Mouse (Mus musculus) lung, embryonic 14.5 days (tissue): ENCODE results near the gene Cym. TPM values are rescaled to one million over a fixed set of nuclear protein-coding genes. Genes with fewer than 3 reads are reported as not detected.

Experiments
- ATAC-seq: fragments of 200-750 bp; cut with Nextera tagmentation; 2 replicates; pipeline ENCODE4 v1.8.0; 2017; ENCODE audit warnings: mild to moderate bottlenecking, moderate TSS enrichment, moderate library complexity; ENCODE audit not compliant: insufficient read depth
- DNase-seq: peaks from one replicate; pipeline ENCODE4 v3.0.0-alpha.2; 2015
- H3K27ac ChIP-seq: fragments of 300-500 bp; sonication (generic); 2 replicates; pipeline ENCODE4 v1.5.1; 2014; ENCODE audit warnings: low read depth, mild to moderate bottlenecking, moderate library complexity
- H3K27me3 ChIP-seq: fragments of 300-500 bp; sonication (generic); 2 replicates; pipeline ENCODE4 v1.6.1; 2014; ENCODE audit warnings: low read length, control low read depth; ENCODE audit not compliant: insufficient read depth
- H3K36me3 ChIP-seq: fragments of 300-500 bp; sonication (generic); 2 replicates; pipeline ENCODE4 v1.6.1; 2014; ENCODE audit warnings: control low read depth; ENCODE audit not compliant: insufficient read depth
- H3K4me1 ChIP-seq: fragments of 300-500 bp; sonication (generic); 2 replicates; pipeline ENCODE4 v1.6.1; 2014; ENCODE audit warnings: antibody characterized with exemption, control low read depth; ENCODE audit not compliant: insufficient read depth
- H3K4me2 ChIP-seq: fragments of 300-500 bp; sonication (generic); 2 replicates; pipeline ENCODE4 v1.6.1; 2014; ENCODE audit warnings: mild to moderate bottlenecking
- H3K4me3 ChIP-seq: fragments of 300-500 bp; sonication (generic); 2 replicates; pipeline ENCODE4 v1.5.1; 2014; ENCODE audit warnings: low read depth, low read length
- H3K9ac ChIP-seq: fragments of 300-500 bp; sonication (generic); 2 replicates; pipeline ENCODE4 v1.6.1; 2014
- H3K9me3 ChIP-seq: fragments of 300-500 bp; sonication (generic); 2 replicates; pipeline ENCODE4 v1.6.1; 2016; ENCODE audit warnings: low read depth, low read length, control low read depth
- CTCF ChIP-seq: IDR thresholded peaks from 2 replicates; pipeline ENCODE4 v1.5.1; 2016; ENCODE audit warnings: antibody characterized with exemption, low read depth
- WGBS: fragments of 180-500 bp; shearing (Covaris S2); extraction: QIAGEN DNeasy Blood & Tissue Kit; methylation state at CpG from one replicate; pipeline ENCODE4 v1.1.7; 2014; 5-methylcytosine and 5-hydroxymethylcytosine counted together
- polyA plus RNA-seq: library from polyadenylated mRNA; unstranded; fragments of >200 nt; fragmentation: Nextera tagmentation; extraction: Ambion mirVana; gene quantifications from 2 replicates; pipeline ENCODE4 v1.2.1, GENCODE M21; 2014

The Cym gene
- polyA plus RNA-seq, 1 experiment from 2014 or later: 158 TPM

DNA sequence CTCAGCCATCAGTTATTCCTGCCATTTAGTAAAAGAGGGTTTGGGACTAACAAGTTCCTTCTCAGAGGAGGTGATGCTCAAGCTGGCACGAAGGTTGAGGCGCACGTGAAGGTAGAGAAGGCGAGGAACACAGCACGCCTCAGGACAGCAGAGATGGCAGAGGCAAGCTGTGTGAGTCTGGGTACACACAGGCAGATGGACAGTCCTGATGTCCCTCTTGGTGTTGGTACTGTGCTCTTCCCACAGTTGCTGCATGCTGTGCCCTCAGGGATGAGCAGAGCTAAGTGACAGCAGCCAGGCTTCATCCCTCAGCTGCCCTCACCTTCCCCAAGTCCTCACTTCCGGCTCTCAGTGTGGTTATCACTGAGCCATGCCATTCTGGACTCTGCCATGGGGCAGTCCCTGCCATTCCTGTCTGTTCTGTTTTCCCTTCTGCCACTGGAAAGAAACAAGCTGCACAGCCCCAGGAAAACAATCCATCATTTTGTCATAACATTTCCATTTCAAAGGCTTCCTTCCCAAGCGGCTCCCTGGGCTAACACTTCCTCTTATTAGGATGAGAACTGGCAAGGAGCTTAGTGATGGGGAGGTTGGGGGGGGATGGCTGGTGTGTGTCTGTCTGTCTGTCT is 13.8 kb downstream of the Cym start:
- 0 out of 2 replicates have a peak, but pooled peaks have one; percentile 18 for ATAC-seq
- 56% methylated on average over 7 of the region's 7 CpGs for whole genome bisulfite sequencing

DNA sequence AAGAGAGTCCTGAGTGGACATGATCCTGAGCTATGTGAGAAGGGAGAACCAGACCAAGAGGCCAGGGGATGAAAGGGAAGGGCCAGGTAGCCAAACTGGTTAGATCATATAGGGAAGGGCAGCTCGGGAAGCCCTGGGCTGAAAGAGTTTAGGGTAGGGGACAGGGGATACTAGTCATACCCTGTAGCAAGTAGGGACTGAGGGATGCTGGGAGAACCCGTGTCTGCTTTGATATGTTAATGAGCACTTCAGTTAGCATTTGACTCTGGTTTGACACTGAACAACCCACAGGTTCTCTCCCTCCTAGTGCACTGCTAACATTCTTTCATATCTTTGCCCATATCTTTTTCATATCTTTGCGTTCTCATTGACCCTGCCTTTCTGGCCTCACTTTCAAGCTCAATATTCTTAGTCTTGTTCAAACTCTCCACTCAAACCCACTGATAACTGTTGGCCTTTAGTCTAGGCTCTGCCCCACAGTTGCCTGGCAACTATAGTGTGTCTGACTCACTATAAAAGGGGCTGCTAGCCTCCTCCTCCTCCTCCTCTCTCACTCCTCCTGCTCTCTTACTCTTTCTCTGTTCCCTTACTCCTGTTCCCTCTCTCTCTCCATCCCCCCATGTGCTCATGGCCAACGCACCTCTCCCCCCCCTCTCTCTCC is 14.9 kb downstream of the Cym start:
- TF ChIP-seq CTCF: no peak
- Histone ChIP-seq H3K27ac (no peak overlapping the region), H3K4me2 (no peak overlapping the region), H3K4me1 (no peaks in the 10 kb centered on the region), H3K9ac (no peak overlapping the region), H3K9me3 (no peaks in the 10 kb centered on the region), H3K36me3 (no peaks in the 10 kb centered on the region), H3K4me3 (no peak overlapping the region), H3K27me3 (no peaks in the 10 kb centered on the region)
- WGBS: 40% methylated on average over 4 of the region's 4 CpGs
- DNase-seq (peak; percentile 6), ATAC-seq (peak; percentile 66)

More for the DNA sequence above, 13.8 kb downstream of the Cym start:
- Histone ChIP-seq H3K36me3 (no peaks in the 10 kb centered on the region), H3K4me2 (no peak overlapping the region), H3K4me3 (no peak overlapping the region), H3K27ac (no peak overlapping the region), H3K4me1 (no peaks in the 10 kb centered on the region), H3K27me3 (no peaks in the 10 kb centered on the region), H3K9ac (no peak overlapping the region), H3K9me3 (no peaks in the 10 kb centered on the region)
- TF ChIP-seq CTCF: no peak
- peak; percentile 52 for DNase-seq

DNA sequence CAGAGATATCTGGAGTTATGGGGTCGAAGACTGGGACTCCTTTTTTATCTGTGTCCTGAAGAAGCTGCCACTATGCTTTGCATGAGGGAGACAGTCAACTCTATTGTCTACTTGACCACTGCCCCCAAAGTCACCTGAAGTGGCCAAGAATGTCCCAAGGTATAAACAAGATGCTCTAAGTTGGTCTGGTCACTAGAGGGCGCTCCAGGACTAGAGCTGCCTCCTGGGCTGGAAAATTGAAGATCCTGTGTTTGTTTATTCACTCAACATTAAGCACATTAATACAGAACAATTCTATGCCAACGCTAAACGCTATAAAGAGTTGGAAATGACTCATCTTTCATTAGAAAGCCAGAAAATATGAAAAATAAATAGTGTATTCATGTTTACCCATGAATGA is 15.5 kb downstream of the Cym start:
- H3K27ac ChIP-seq: no peak overlapping the region
- DNase-seq: peak; percentile 86
- H3K9me3 ChIP-seq: no peaks in the 10 kb centered on the region
- no peak overlapping the region for H3K4me2 ChIP-seq
- WGBS: 8% methylated on average over 4 of the region's 4 CpGs
- H3K27me3 ChIP-seq: no peaks in the 10 kb centered on the region
- H3K36me3 ChIP-seq: no peaks in the 10 kb centered on the region
- no peaks in the 10 kb centered on the region for H3K4me1 ChIP-seq
- H3K9ac ChIP-seq: no peak overlapping the region
- H3K4me3 ChIP-seq: no peak overlapping the region
- TF ChIP-seq CTCF: peak; percentile 85
- ATAC-seq: no peak

DNA sequence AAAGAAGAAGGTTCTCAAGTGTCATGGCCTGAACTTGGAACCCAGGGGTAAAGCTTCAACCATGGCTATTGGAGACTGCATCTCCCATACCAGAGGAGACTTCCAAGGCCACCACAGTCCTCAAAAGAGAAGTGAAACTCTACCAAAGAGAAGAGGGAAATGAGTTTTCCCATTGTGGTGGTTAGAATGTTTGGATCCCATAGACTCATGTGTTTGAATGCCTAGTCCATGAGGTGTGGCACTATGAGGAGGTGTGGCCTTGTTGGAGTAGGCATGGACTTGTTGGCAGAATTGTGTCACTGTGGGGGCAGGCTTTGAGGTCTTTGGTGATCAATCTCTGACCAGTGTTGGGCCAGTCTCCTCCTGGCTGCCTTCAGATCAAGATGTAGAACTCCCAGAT is 16.4 kb downstream of the Cym start:
- no peak for DNase-seq

DNA sequence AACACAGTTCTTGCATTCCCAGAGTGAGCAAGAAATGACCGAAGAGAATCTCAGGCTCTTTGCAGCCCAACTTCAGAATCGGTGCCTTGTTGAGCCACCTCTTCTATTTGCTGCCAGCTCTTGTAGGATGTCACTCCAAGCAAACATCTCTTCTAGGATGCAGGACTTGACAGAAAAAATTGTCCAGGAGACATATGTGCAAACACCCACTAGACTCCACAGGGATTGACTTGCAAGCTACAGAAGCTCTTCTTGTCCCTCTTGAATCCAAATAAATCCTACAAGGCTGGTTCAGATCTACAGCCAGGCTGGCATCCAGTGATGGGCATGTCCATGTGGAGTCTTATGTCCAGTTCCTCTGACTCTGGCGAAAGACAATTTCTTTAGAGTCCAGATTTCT is 17.1 kb downstream of the Cym start:
- ATAC-seq (no peak), DNase-seq (no peak)
- Histone ChIP-seq H3K36me3 (no peaks in the 10 kb centered on the region), H3K4me1 (no peaks in the 10 kb centered on the region), H3K27ac (no peak overlapping the region), H3K4me2 (no peak overlapping the region), H3K9me3 (no peaks in the 10 kb centered on the region), H3K9ac (no peak overlapping the region), H3K27me3 (no peaks in the 10 kb centered on the region), H3K4me3 (no peak overlapping the region)
- 82% methylated on average over 3 of the region's 3 CpGs for whole genome bisulfite sequencing
- no peak for TF ChIP-seq CTCF

More for the DNA sequence above, 16.4 kb downstream of the Cym start:
- Histone ChIP-seq H3K4me3 (no peak overlapping the region), H3K27ac (no peak overlapping the region), H3K4me2 (no peak overlapping the region), H3K4me1 (no peaks in the 10 kb centered on the region), H3K9me3 (no peaks in the 10 kb centered on the region), H3K9ac (no peak overlapping the region), H3K27me3 (no peaks in the 10 kb centered on the region), H3K36me3 (no peaks in the 10 kb centered on the region)
- no peak for TF ChIP-seq CTCF
- no peak for ATAC-seq

DNA sequence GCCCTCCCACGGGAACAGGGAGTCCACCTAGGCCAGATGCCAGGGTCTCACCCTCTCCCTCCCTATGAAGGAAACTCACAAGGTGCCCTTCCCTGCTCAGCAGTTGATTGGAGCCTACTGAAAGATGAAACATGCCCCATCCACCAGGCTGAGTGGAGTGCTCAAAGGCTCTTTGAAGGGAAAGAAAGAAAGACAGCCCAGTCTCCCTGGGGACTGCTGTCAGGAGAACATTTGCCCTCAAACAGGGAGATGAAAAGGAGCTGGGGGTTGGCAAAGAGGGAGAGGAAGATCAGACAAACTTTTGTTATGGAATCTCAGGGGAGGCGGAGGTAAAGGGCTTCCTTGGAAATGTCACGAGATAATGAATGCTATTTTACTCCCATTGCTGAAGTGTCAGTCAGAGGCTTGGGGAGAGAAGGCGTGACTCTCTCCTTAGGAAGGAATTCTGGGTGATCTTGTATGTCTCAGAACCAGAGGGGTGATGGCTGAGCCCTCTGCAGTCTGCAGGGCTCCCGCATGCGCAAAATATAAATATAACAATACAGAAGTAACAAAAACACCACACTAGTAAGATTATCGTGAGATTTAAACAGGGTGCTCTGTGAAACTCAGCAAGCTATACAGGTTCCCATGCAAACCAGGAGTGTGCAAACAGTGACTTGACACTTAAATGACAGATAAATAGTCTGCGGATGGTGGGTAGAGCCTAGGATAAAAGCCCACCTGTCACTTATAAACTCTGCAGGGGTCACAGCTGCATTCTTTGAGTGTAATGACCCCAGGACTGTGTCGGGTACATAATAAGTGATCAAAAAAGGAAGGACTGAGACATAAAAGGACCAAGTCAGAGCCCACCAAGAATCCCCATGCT is 20.0 kb downstream of the Cym start:
- H3K4me3 ChIP-seq: no peak overlapping the region

More for the DNA sequence above, 20.0 kb downstream of the Cym start:
- TF ChIP-seq CTCF: no peak
- DNase-seq: no peak
- Histone ChIP-seq H3K27ac (no peak overlapping the region), H3K9ac (no peak overlapping the region), H3K9me3 (no peaks in the 10 kb centered on the region), H3K4me1 (no peaks in the 10 kb centered on the region), H3K36me3 (no peaks in the 10 kb centered on the region), H3K27me3 (no peaks in the 10 kb centered on the region), H3K4me2 (no peak overlapping the region)
- WGBS: 33% methylated on average over 9 of the region's 9 CpGs
- ATAC-seq: no peak
